Mouse (Mus musculus): ENCODE results near the gene Tapbp. TPM values are rescaled to one million over a fixed set of nuclear protein-coding genes. Genes with fewer than 3 reads are reported as not detected.
A peak's percentile ranks its signal among the peaks of the same experiment; 100 is the strongest.
"Not testable (repeated sequence)": the region's sequence is repeated elsewhere in the genome, so short reads cannot be mapped to it uniquely, and the experiment has no call there.

Gene Tapbp
- polyA plus RNA-seq, 1 experiment from 2014 or later, result 64.3 TPM

DNA sequence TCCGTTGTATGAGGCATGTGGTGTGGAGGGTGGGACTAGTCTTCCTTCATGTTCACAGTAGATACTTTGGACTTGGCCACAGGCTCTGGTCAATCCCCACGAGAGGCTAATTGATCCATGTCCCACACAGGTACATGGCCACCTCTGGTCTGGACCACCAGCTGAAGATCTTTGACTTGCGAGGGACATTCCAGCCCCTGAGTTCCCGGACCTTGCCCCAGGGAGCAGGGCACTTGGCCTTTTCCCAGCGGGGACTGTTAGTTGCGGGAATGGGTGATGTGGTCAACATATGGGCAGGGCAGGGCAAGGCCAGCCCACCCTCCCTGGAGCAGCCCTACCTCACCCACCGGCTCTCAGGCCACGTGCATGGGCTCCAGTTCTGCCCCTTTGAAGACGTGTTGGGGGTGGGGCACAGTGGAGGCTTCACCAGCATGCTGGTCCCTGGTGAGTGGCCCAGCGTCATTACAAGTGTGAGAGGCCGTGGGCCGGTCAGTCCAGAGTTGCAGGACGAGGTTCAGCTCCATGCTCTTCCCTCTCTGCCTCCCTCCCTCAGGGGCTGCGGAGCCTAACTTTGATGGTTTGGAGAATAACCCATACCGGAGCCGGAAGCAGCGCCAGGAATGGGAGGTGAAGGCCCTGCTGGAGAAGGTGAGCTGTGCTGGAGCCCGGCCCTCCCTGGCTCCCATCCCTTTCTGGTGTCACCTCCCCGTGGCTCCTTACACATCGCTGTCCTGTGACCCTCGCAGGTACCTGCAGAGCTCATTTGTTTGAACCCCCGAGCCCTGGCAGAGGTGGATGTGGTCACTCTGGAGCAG, 32.6 kb downstream of the Tapbp start:
- WGBS, result 85% methylated on average over 22 of the region's 22 CpGs
- H3K36me3 ChIP-seq (ENCODE audit: control insufficient read depth, insufficient read depth), result peaks cover 32% of the 10 kb centered on the region
- H3K27ac ChIP-seq (ENCODE audit: low read length), result no peak overlapping the region
- no peak for ATAC-seq (replicated peaks; ENCODE audit: extremely low read depth, insufficient read depth, low FRiP score)
- H3K27me3 ChIP-seq (ENCODE audit: control insufficient read depth, insufficient read depth, low read length), result no peaks in the 10 kb centered on the region
- no peaks in the 10 kb centered on the region for H3K9me3 ChIP-seq (replicated peaks; ENCODE audit: control insufficient read depth, low read length)
- H3K4me1 ChIP-seq (ENCODE audit: control insufficient read depth, insufficient read depth, low read length), result peaks cover 32% of the 10 kb centered on the region
- no peak overlapping the region for H3K4me3 ChIP-seq (ENCODE audit: low read length)
- no peak overlapping the region for H3K9ac ChIP-seq (ENCODE audit: low read length)
- H3K4me2 ChIP-seq (ENCODE audit: low read depth, low read length), result no peak overlapping the region

GRCm38 (mm10) chr17:33948905-33949537, 33.3 kb downstream of the Tapbp start:
- Histone ChIP-seq H3K4me3 (ENCODE audit: low read length) (no peak overlapping the region), H3K27me3 (ENCODE audit: control insufficient read depth, insufficient read depth, low read length) (no peaks in the 10 kb centered on the region), H3K36me3 (ENCODE audit: control insufficient read depth, insufficient read depth) (peaks cover 36% of the 10 kb centered on the region), H3K27ac (ENCODE audit: low read length) (no peak overlapping the region), H3K9ac (ENCODE audit: low read length) (no peak overlapping the region), H3K9me3 (replicated peaks; ENCODE audit: control insufficient read depth, low read length) (no peaks in the 10 kb centered on the region), H3K4me2 (ENCODE audit: low read depth, low read length) (no peak overlapping the region), H3K4me1 (ENCODE audit: control insufficient read depth, insufficient read depth, low read length) (peaks cover 39% of the 10 kb centered on the region)
- 86% methylated on average over 19 of the region's 19 CpGs for WGBS
- ATAC-seq (replicated peaks; ENCODE audit: extremely low read depth, insufficient read depth, low FRiP score), result no peak

DNA sequence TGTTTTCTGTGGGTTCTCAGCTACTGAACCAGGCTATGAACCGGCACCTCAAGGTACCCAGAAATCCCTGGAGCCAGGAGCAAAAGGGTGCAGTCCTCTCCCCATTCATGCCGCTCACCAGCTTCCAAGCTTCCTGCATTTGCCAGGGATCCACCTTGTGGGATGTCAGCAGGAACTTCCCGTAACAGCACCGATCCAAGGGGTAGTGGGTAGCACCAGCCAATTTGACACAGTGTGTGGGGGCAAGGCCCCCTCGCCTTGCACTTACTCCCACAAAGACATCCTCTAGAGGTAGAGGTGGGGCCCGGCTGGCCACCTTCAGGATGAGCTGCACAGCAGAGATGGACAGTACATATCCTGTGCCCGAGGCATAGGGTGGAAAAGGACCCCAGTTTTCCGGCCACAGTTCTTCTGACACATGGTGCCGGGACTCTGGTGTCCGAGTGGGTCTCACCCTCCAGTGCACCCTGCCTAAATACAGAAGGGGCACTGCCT, 34.5 kb downstream of the Tapbp start:
- no peak for ATAC-seq (replicated peaks; ENCODE audit: extremely low read depth, insufficient read depth, low FRiP score)
- Histone ChIP-seq H3K4me1 (ENCODE audit: control insufficient read depth, insufficient read depth, low read length) (peaks cover 46% of the 10 kb centered on the region), H3K36me3 (ENCODE audit: control insufficient read depth, insufficient read depth) (peaks cover 30% of the 10 kb centered on the region)

GRCm38 (mm10) chr17:33951021-33951946, 35.6 kb downstream of the Tapbp start, which contains the start of gene B3galt4:
B3galt4 (minus strand) TSS chr17:33951488.
- peak; percentile 61 for ATAC-seq (replicated peaks; ENCODE audit: extremely low read depth, insufficient read depth, low FRiP score)
- peak within 1 kb of the TSS; percentile 87 for H3K27ac ChIP-seq (ENCODE audit: low read length)
- H3K4me3 ChIP-seq (ENCODE audit: low read length), result peak within 1 kb of the TSS; percentile 63
- no peaks in the 10 kb centered on the region for H3K9me3 ChIP-seq (replicated peaks; ENCODE audit: control insufficient read depth, low read length)
- H3K36me3 ChIP-seq (ENCODE audit: control insufficient read depth, insufficient read depth), result peaks cover 29% of the 10 kb centered on the region
- H3K27me3 ChIP-seq (ENCODE audit: control insufficient read depth, insufficient read depth, low read length), result no peaks in the 10 kb centered on the region
- H3K4me2 ChIP-seq (ENCODE audit: low read depth, low read length), result peak within 1 kb of the TSS; percentile 98
- peaks cover 46% of the 10 kb centered on the region for H3K4me1 ChIP-seq (ENCODE audit: control insufficient read depth, insufficient read depth, low read length)
- H3K9ac ChIP-seq (ENCODE audit: low read length), result peak within 1 kb of the TSS; percentile 78
- WGBS, result 1% methylated on average over 45 of the region's 45 CpGs

More for the DNA sequence above, 34.5 kb downstream of the Tapbp start:
- 76% methylated on average over 10 of the region's 10 CpGs for WGBS
- Histone ChIP-seq H3K27me3 (ENCODE audit: control insufficient read depth, insufficient read depth, low read length) (no peaks in the 10 kb centered on the region), H3K4me3 (ENCODE audit: low read length) (peak overlapping the region; percentile 63), H3K4me2 (ENCODE audit: low read depth, low read length) (peak overlapping the region; percentile 98), H3K9ac (ENCODE audit: low read length) (peak overlapping the region; percentile 78), H3K9me3 (replicated peaks; ENCODE audit: control insufficient read depth, low read length) (no peaks in the 10 kb centered on the region), H3K27ac (ENCODE audit: low read length) (peak overlapping the region; percentile 87; the same call in 1 of the 2 replicates)

DNA sequence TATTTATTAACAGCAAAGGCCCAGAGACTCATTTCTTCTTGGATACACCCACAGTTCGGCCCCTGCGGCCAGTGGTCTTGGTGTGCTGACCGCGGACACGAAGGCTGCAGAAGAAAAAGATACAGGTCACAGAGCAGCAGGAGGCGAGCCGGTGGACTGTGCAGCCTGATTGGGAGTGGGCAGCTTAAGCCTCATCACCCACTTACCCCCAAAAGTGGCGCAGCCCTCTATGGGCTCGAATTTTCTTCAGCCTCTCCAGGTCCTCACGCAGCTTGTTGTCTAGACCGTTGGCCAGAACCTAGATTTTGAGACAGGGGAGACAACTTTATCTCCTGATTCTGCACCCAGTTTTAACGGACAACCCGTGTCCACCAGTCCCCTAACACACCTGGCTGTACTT, 36.3 kb downstream of the Tapbp start:
- peak overlapping the region; percentile 63 for H3K4me3 ChIP-seq (ENCODE audit: low read length)

DNA sequence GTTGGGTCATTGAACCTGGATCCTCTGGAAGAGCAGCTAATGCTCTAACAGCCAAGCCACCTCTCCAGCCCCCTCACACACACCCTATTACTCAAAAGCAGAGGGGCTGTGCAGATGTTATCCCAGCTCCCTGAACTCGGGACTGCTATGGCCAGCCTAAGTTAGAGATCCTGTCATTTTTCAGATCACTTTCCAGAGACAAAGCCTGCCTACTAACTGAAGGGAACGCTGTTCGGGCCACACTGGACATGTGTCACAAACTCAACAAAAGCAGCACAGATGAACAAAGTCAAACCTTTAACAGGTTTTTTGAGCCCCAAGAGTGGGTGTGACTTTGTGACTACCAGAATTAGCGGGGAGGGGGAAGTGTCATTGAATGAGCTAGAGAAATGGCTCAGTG, 37.2 kb downstream of the Tapbp start:
- H3K4me2 ChIP-seq (ENCODE audit: low read depth, low read length), result no peak overlapping the region
- WGBS, result 79% methylated on average over 4 of the region's 4 CpGs
- H3K4me1 ChIP-seq (ENCODE audit: control insufficient read depth, insufficient read depth, low read length), result peaks cover 52% of the 10 kb centered on the region
- no peak overlapping the region for H3K4me3 ChIP-seq (ENCODE audit: low read length)
- H3K9me3 ChIP-seq (replicated peaks; ENCODE audit: control insufficient read depth, low read length), result no peaks in the 10 kb centered on the region
- H3K27me3 ChIP-seq (ENCODE audit: control insufficient read depth, insufficient read depth, low read length), result no peaks in the 10 kb centered on the region
- no peak for ATAC-seq (replicated peaks; ENCODE audit: extremely low read depth, insufficient read depth, low FRiP score)
- H3K9ac ChIP-seq (ENCODE audit: low read length), result peak overlapping the region; percentile 43; the same call in 1 of the 2 replicates
- peaks cover 29% of the 10 kb centered on the region for H3K36me3 ChIP-seq (ENCODE audit: control insufficient read depth, insufficient read depth)
- no peak overlapping the region for H3K27ac ChIP-seq (ENCODE audit: low read length)

More for the DNA sequence above, 36.3 kb downstream of the Tapbp start:
- WGBS, result 73% methylated on average over 13 of the region's 13 CpGs
- H3K9ac ChIP-seq (ENCODE audit: low read length), result peak overlapping the region; percentile 78
- H3K4me2 ChIP-seq (ENCODE audit: low read depth, low read length), result peak overlapping the region; percentile 98
- not testable (repeated sequence) for H3K9me3 ChIP-seq (replicated peaks; ENCODE audit: control insufficient read depth, low read length); H3K27me3 ChIP-seq (ENCODE audit: control insufficient read depth, insufficient read depth, low read length); H3K27ac ChIP-seq (ENCODE audit: low read length); ATAC-seq (replicated peaks; ENCODE audit: extremely low read depth, insufficient read depth, low FRiP score)
- H3K36me3 ChIP-seq (ENCODE audit: control insufficient read depth, insufficient read depth), result peaks cover 29% of the 10 kb centered on the region
- peaks cover 52% of the 10 kb centered on the region for H3K4me1 ChIP-seq (ENCODE audit: control insufficient read depth, insufficient read depth, low read length)

DNA sequence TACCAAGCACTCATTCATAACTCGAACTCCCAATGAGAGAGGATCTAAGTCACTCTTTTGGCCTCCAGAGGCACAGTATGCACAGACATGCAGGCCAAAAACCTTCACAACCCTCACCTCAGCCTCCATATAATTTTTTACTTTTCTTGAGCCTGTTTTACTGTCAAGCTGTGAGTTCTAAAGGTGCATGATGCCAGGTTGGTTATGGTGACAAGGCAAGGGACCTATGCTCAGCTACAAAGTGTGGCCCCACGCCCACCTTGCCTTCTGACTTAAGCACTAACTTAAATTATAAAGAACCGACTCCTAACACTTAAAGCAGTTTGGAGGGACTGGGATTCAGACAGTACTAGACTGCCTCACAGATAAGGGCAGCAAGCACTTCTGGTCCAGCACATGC, 37.6 kb downstream of the Tapbp start:
- Histone ChIP-seq H3K27ac (ENCODE audit: low read length) (0 out of 2 replicates have a peak overlapping the region, but pooled peaks have one; percentile 39), H3K4me3 (ENCODE audit: low read length) (no peak overlapping the region), H3K9ac (ENCODE audit: low read length) (peak overlapping the region; percentile 29), H3K4me1 (ENCODE audit: control insufficient read depth, insufficient read depth, low read length) (peaks cover 52% of the 10 kb centered on the region), H3K36me3 (ENCODE audit: control insufficient read depth, insufficient read depth) (peaks cover 27% of the 10 kb centered on the region), H3K9me3 (replicated peaks; ENCODE audit: control insufficient read depth, low read length) (no peaks in the 10 kb centered on the region), H3K4me2 (ENCODE audit: low read depth, low read length) (0 out of 2 replicates have a peak overlapping the region, but pooled peaks have one; percentile 9), H3K27me3 (ENCODE audit: control insufficient read depth, insufficient read depth, low read length) (no peaks in the 10 kb centered on the region)
- WGBS, result 81% methylated on average over 3 of the region's 3 CpGs
- no peak for ATAC-seq (replicated peaks; ENCODE audit: extremely low read depth, insufficient read depth, low FRiP score)

GRCm38 (mm10) chr17:33953961-33954565, 38.4 kb downstream of the Tapbp start:
- Histone ChIP-seq H3K4me1 (ENCODE audit: control insufficient read depth, insufficient read depth, low read length) (peaks cover 52% of the 10 kb centered on the region), H3K4me3 (ENCODE audit: low read length) (peak overlapping the region; percentile 99), H3K9ac (ENCODE audit: low read length) (peak overlapping the region; percentile 99), H3K27me3 (ENCODE audit: control insufficient read depth, insufficient read depth, low read length) (no peaks in the 10 kb centered on the region), H3K9me3 (replicated peaks; ENCODE audit: control insufficient read depth, low read length) (no peaks in the 10 kb centered on the region), H3K4me2 (ENCODE audit: low read depth, low read length) (peak overlapping the region; percentile 92), H3K36me3 (ENCODE audit: control insufficient read depth, insufficient read depth) (peaks cover 30% of the 10 kb centered on the region), H3K27ac (ENCODE audit: low read length) (no peak overlapping the region; the same call in 1 of the 2 replicates)
- no peak for ATAC-seq (replicated peaks; ENCODE audit: extremely low read depth, insufficient read depth, low FRiP score)
- 39% methylated on average over 5 of the region's 5 CpGs for WGBS

Measured in heart, embryonic 16.5 days (tissue).